Mouse (Mus musculus): ENCODE results near the gene Rrn3.

DNA sequence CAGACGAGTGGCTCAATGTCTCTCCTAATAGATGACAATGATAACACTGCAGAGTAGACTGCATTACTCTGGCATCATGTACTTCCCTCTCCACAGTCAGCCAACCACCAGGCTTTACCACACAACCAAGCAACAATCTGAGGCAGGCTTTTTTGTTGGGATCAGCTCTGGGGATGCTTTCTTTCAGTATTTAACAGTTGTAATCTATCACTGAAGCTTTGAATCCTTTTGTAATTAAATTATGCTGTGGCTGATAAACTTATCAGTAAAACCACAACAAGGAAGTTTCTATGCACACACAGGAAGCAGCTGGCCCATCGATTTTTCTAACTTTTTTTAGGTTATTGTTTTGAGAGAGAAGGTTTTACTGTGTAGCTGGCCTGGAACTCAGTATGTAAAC lies 67.8 kb downstream of the Rrn3 start:
- TF ChIP-seq CTCF (IDR thresholded peaks at IDR 0.05; ENCODE audit: borderline replicate concordance, extremely low read depth, insufficient read depth, insufficient read length), result no peak
- TF ChIP-seq POLR2A (IDR thresholded peaks at IDR 0.05; ENCODE audit: borderline replicate concordance, extremely low read depth, insufficient read depth, insufficient read length, poor library complexity, severe bottlenecking), result no peak

Measured in brain, embryonic 14.5 days (tissue).